Mouse (Mus musculus) lung, adult 2 months (tissue): Measurements from ENCODE around the gene Pes1.
"Not testable (repeated sequence)": the region's sequence is repeated elsewhere in the genome, so short reads cannot be mapped to it uniquely, and the experiment has no call there.

ENCODE experiments used
- CTCF ChIP-seq: fragments of 200-500 bp; IDR thresholded peaks from 2 replicates; pipeline ENCODE4 v1.5.1; 2011; ENCODE audit warnings: mild to moderate bottlenecking, low read length, control low read depth; ENCODE audit not compliant: insufficient read depth
- POLR2A ChIP-seq: fragments of 200-500 bp; IDR thresholded peaks from 2 replicates; pipeline ENCODE4 v1.6.1; 2011; ENCODE audit warnings: low read depth, mild to moderate bottlenecking, control low read depth, low read length, borderline replicate concordance; ENCODE audit errors: extremely low read depth

GRCm38 (mm10) chr11:3954876-3955275, 8.9 kb upstream of the Pes1 start:
- not testable (repeated sequence) for TF ChIP-seq POLR2A, CTCF
